Mouse (Mus musculus): ENCODE data around the gene Chchd3.

Chchd3 gene

GRCm38 (mm10) chr6:32935576-32935975, 124.5 kb downstream of the Chchd3 start:
- DNase-seq (ENCODE audit: low spot score), result no peak

- no peak for DNase-seq (ENCODE audit: low spot score)
Observed at GRCm38 (mm10) chr6:32931106-32931770, 128.8 kb downstream of the Chchd3 start.

- no peak for DNase-seq (ENCODE audit: low spot score)
Observed at GRCm38 (mm10) chr6:32922391-32922790, 137.7 kb downstream of the Chchd3 start.

- no peak for DNase-seq (ENCODE audit: low spot score)
Observed at GRCm38 (mm10) chr6:32920091-32920490, 140.0 kb downstream of the Chchd3 start.

- DNase-seq (ENCODE audit: low spot score), result no peak
Observed at GRCm38 (mm10) chr6:32910692-32911091, 149.4 kb downstream of the Chchd3 start.

GRCm38 (mm10) chr6:32899061-32899460, 161.0 kb downstream of the Chchd3 start:
- DNase-seq (ENCODE audit: low spot score), result no peak

- DNase-seq (ENCODE audit: low spot score), result no peak
Observed at GRCm38 (mm10) chr6:32894100-32894499, 166.0 kb downstream of the Chchd3 start.

GRCm38 (mm10) chr6:32890726-32891125, 169.3 kb downstream of the Chchd3 start:
- DNase-seq (ENCODE audit: low spot score), result no peak

- DNase-seq (ENCODE audit: low spot score), result no peak
Observed at GRCm38 (mm10) chr6:32888894-32889529, 171.0 kb downstream of the Chchd3 start.

- no peak for DNase-seq (ENCODE audit: low spot score)
Observed at GRCm38 (mm10) chr6:32878586-32878985, 181.5 kb downstream of the Chchd3 start.

GRCm38 (mm10) chr6:32874176-32874575, 185.9 kb downstream of the Chchd3 start:
- no peak for DNase-seq (ENCODE audit: low spot score)

- DNase-seq (ENCODE audit: low spot score), result no peak
Observed at GRCm38 (mm10) chr6:32872805-32873204, 187.3 kb downstream of the Chchd3 start.

- DNase-seq (ENCODE audit: low spot score), result peak; percentile 25
Observed at GRCm38 (mm10) chr6:32850960-32851359, 209.1 kb downstream of the Chchd3 start.

- DNase-seq (ENCODE audit: low spot score), result no peak
Observed at GRCm38 (mm10) chr6:32848974-32849373, 211.1 kb downstream of the Chchd3 start.

- no peak for DNase-seq (ENCODE audit: low spot score)
Observed at GRCm38 (mm10) chr6:32845463-32845862, 214.6 kb downstream of the Chchd3 start.

GRCm38 (mm10) chr6:32837939-32838301, 222.1 kb downstream of the Chchd3 start:
- DNase-seq (ENCODE audit: low spot score), result no peak

- DNase-seq (ENCODE audit: low spot score), result no peak
Observed at GRCm38 (mm10) chr6:32837165-32837938, 222.7 kb downstream of the Chchd3 start.

GRCm38 (mm10) chr6:32823856-32824620, 236.0 kb downstream of the Chchd3 start:
- DNase-seq (ENCODE audit: low spot score), result no peak

GRCm38 (mm10) chr6:32818961-32819360, 241.1 kb downstream of the Chchd3 start:
- no peak for DNase-seq (ENCODE audit: low spot score)

GRCm38 (mm10) chr6:32808796-32809195, 251.3 kb downstream of the Chchd3 start:
- DNase-seq (ENCODE audit: low spot score), result no peak

GRCm38 (mm10) chr6:32807771-32808170, 252.3 kb downstream of the Chchd3 start:
- DNase-seq (ENCODE audit: low spot score), result no peak

GRCm38 (mm10) chr6:32803646-32804045, 256.4 kb downstream of the Chchd3 start:
- no peak for DNase-seq (ENCODE audit: low spot score)
